Mouse (Mus musculus) gastrocnemius, adult 2 months (tissue): Measurements from ENCODE around the gene Sema4b. TPM values are rescaled to one million over a fixed set of nuclear protein-coding genes. Genes with fewer than 3 reads are reported as not detected.

ENCODE experiments used
- DNase-seq: peaks from one replicate; pipeline ENCODE4 v3.0.0; 2022
- H3K27ac ChIP-seq: fragments of 200-600 bp; 2 replicates; pipeline ENCODE4 v1.8.1; 2022; ENCODE audit warnings: mild to moderate bottlenecking
- H3K4me3 ChIP-seq: fragments of 200-600 bp; 2 replicates; pipeline ENCODE4 v1.8.1; 2022; ENCODE audit warnings: mild to moderate bottlenecking, moderate library complexity
- CTCF ChIP-seq: fragments of 200-600 bp; IDR thresholded peaks from 2 replicates; pipeline ENCODE4 v1.8.1; 2022; ENCODE audit warnings: antibody characterized with exemption, mild to moderate bottlenecking, moderate library complexity
- intact Hi-C: fragments of 180-260 bp; cut with DNase I; formaldehyde crosslinking; loops from one replicate; pipeline ENCODE4 v1.15.1; 2025
- total RNA-seq, 2 experiments: library from RNA; stranded (reverse); gene quantifications; 2 replicates each; pipeline ENCODE4 v1.2.3; 2021

Gene Sema4b
- total RNA-seq, 2 experiments from 2014 or later: 1.8 to 2.1 TPM

GRCm38 (mm10) chr7:80193941-80194739 is 7.5 kb downstream of the Sema4b start:
- H3K4me3 ChIP-seq: no peak overlapping the region
- no peak for TF ChIP-seq CTCF
- no peak for DNase-seq
- intact Hi-C loops: no loop called here
- H3K27ac ChIP-seq: no peak overlapping the region

GRCm38 (mm10) chr7:80195146-80195545 is 8.5 kb downstream of the Sema4b start:
- TF ChIP-seq CTCF: no peak
- Histone ChIP-seq H3K4me3 (no peak overlapping the region), H3K27ac (no peak overlapping the region)
- intact Hi-C loops: no loop called here
- DNase-seq: no peak

DNA sequence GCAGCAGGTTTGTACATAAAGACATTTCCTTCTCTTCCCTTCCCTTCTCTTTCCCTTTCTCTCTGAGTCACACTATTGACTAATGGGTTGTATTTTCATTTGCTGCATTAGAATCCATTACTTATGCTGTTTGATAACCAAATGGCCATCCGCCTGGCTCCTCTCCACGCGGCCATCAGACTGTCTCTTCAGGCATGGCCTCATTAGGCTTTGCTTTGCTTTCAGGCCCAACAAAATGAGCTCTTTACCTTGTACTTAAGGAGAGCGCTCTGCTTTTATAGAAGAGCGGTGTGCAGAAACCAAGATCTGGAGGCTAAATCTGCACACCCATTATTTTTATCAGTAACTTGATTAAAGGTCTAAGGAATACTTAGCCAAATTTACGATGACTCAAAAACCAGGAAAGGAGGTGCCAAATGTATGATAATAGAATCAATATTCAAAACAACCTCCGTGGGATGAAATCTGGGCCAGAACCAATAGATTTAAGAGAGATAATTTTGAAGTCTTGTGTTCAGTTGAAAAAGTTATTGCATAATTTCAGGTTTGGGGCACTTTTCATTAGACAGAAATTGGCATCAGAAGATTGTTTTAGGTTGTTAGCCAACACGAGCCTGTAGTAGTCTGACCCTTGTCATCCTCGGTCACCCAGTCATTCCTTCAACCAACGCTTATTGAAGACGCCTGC is 9.1 kb downstream of the Sema4b start:
- no peak overlapping the region for H3K4me3 ChIP-seq
- H3K27ac ChIP-seq: no peak overlapping the region
- DNase-seq: no peak
- TF ChIP-seq CTCF: no peak
- intact Hi-C loops: no loop called here

GRCm38 (mm10) chr7:80197371-80197770 is 10.7 kb downstream of the Sema4b start:
- no peak for DNase-seq
- TF ChIP-seq CTCF: no peak
- peak overlapping the region; percentile 88; the same call in 1 of the 2 replicates for H3K4me3 ChIP-seq
- peak overlapping the region; percentile 84; the same call in 1 of the 2 replicates for H3K27ac ChIP-seq
- intact Hi-C loops: no loop called here

GRCm38 (mm10) chr7:80197941-80198778 is 11.5 kb downstream of the Sema4b start:
- Histone ChIP-seq H3K27ac (peak overlapping the region; percentile 84), H3K4me3 (peak overlapping the region; percentile 88)
- TF ChIP-seq CTCF: no peak
- peak; percentile 88 for DNase-seq
- intact Hi-C loops: no loop called here

DNA sequence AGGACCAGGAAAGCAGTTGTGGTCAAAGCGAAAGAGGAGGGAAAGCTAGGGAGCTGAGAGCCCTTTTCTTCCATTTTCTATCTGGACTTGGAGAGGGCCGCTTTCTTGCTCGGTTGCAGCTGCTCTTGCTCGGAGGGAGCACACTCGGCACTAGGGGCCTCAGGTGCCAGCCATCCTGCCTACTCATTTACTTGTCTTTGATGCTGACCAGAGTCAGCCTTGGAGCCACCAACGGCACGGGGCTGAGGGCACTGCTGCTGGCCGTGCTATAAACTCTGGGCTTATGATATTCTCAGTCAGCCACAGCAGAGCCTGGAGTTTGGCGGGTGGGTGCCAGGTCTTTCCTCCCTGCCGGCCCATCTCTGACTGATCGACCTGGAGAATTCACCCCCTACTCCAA is 12.2 kb downstream of the Sema4b start:
- Histone ChIP-seq H3K4me3 (peak overlapping the region; percentile 88), H3K27ac (peak overlapping the region; percentile 84)
- no peak for DNase-seq
- intact Hi-C loops: no loop called here
- no peak for TF ChIP-seq CTCF

DNA sequence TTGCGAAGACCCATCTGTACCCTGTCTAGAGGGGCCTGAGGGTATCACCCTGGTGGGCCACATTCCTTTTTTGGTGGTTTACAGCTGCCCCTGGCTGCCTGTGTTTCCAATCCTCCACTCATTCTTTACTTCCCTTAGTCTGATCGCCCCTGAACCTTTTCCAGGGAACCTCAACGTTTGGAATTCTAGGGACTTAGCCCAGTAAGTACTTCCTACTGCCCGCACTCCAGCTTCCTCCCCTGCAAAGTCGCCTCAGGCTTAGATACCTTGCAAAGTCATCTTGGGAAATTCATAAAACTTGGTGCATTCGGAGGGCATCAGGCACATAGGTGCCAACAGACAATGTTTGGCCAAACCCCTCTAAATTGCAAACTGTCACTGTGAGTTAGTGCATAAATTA is 12.6 kb downstream of the Sema4b start:
- TF ChIP-seq CTCF: no peak
- DNase-seq: no peak
- H3K27ac ChIP-seq: peak overlapping the region; percentile 84
- intact Hi-C loops: no loop called here
- H3K4me3 ChIP-seq: peak overlapping the region; percentile 88

DNA sequence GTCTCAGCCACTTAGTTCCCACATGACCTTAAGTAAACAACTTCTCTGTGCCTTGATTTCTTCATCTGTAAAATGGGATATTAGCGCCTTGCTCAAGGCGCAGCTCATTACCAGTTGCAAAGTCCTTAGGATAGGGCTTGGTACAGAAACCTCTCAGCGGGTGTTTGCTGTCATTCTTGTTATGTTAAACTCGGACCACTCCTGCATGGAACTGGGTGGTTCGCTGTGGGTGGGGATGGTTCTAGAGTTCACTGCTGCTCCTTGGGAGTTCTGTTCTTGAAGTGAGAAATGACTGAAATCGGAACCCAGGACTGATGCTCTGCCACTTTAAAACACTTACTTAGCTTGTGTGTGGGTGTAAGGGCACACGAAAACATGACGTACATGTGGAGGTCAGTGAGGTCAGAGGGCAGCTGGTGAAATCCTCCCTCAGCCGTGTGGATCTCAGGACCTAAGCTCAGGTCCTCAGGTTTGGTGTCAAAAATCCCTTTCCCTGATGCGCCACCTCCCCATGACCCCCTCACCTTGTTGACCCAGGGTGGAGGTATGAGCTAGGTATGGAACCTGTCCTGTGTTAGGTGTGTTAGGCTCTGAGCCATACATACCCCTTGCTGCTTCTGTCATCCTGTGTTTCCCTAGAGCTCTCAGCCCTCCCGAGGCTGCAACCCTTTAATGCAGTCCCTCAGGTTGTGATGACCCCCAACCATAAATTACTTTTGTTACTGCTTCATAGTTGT is 13.4 kb downstream of the Sema4b start:
- intact Hi-C loops: no loop called here
- Histone ChIP-seq H3K27ac (no peak overlapping the region), H3K4me3 (no peak overlapping the region; the same call in 1 of the 2 replicates)
- no peak for TF ChIP-seq CTCF
- DNase-seq: no peak

- DNase-seq: no peak
- intact Hi-C loops: no loop called here
- no peak for TF ChIP-seq CTCF
- Histone ChIP-seq H3K27ac (no peak overlapping the region), H3K4me3 (no peak overlapping the region)
Measured at GRCm38 (mm10) chr7:80200588-80200945, 13.9 kb downstream of the Sema4b start.

DNA sequence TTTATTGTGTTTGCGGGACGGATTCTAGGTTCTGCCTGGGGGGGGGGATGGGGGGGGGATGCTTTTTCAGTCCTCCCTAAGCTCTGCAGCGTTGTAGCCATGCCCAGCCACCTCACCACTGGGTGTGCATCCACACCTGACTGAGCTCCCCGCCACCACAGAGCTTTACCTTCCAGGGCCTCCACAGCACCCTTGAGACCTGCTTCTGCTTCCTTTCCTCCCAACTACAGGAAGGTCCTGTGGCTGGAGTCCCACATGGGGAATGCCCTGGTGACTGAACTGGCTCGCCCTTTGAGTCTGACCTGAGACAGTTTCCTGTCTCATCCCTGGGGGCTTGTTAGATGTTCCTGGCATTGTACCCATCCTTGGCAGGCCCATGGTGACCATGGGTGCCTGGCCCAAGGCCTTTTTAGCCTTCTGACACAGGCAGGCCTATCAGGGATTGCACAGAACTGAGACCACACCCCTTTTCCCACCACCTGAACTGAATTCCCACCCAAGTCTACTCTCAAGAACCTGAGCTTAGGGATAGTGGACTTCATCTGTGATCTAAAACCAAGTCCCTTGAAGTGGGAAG is 14.4 kb downstream of the Sema4b start:
- no peak for TF ChIP-seq CTCF
- DNase-seq: no peak
- Histone ChIP-seq H3K4me3 (no peak overlapping the region), H3K27ac (no peak overlapping the region)
- intact Hi-C loops: no loop called here

GRCm38 (mm10) chr7:80201888-80202540 is 15.4 kb downstream of the Sema4b start:
- Histone ChIP-seq H3K27ac (no peak overlapping the region), H3K4me3 (no peak overlapping the region)
- TF ChIP-seq CTCF: no peak
- intact Hi-C loops: no loop called here
- no peak for DNase-seq
